Mouse (Mus musculus) CH12.LX (cell line): Measurements from ENCODE around the gene Lsm2. TPM values are rescaled to one million over a fixed set of nuclear protein-coding genes. Genes with fewer than 3 reads are reported as not detected.
A peak's percentile ranks its signal among the peaks of the same experiment; 100 is the strongest.

ENCODE experiments used
- DNase-seq: peaks from one replicate; pipeline ENCODE4 v3.0.0-alpha.2; 2013; ENCODE audit errors: extremely low read depth
- H3K27ac ChIP-seq: 2 replicates; pipeline ENCODE4 v1.5.1; 2012; ENCODE audit warnings: low read depth, mild to moderate bottlenecking, control low read depth, moderate library complexity; ENCODE audit not compliant: insufficient read depth
- H3K27me3 ChIP-seq: replicated peaks from 2 replicates; pipeline ENCODE3; 2012; ENCODE audit warnings: inconsistent platforms
- H3K36me3 ChIP-seq, 2 experiments: replicated peaks in 1 of 2; 2 replicates each; pipeline versions ENCODE3 to v1.6.1; 2012; ENCODE audit warnings: inconsistent platforms in 1 of 2, low read length in 1 of 2, mild to moderate bottlenecking in 1 of 2, mixed read lengths in 1 of 2, moderate library complexity in 1 of 2; ENCODE audit not compliant: control insufficient read depth in 1 of 2, insufficient read depth in 1 of 2
- H3K4me1 ChIP-seq, 2 experiments: 2 replicates each; pipeline ENCODE4 v1.6.1; 2012; ENCODE audit warnings: inconsistent platforms in 1 of 2, moderate library complexity in 1 of 2; ENCODE audit not compliant: insufficient read depth in 2 of 2, control insufficient read depth in 1 of 2
- H3K4me2 ChIP-seq: 2 replicates; pipeline ENCODE4 v1.6.1; 2012; ENCODE audit warnings: low read depth, mild to moderate bottlenecking, control low read depth; ENCODE audit not compliant: poor library complexity, insufficient read depth, severe bottlenecking
- H3K4me3 ChIP-seq, 3 experiments: fragments of 150-350 bp in 1 of 3; sonication (generic) in 1 of 3; replicated peaks in 1 of 3; 2 replicates each; pipeline versions ENCODE3 to v1.5.1; 2011 to 2012; ENCODE audit warnings: low read depth in 2 of 3, low read length in 2 of 3, mild to moderate bottlenecking in 2 of 3, moderate library complexity in 2 of 3, control low read depth in 1 of 3, improper control_type of control experiment in 1 of 3, inconsistent platforms in 1 of 3, mixed read lengths in 1 of 3; ENCODE audit not compliant: poor library complexity in 1 of 3
- H3K79me2 ChIP-seq: replicated peaks from 2 replicates; pipeline ENCODE4 v1.6.1; 2012; ENCODE audit warnings: mild to moderate bottlenecking, moderate library complexity; ENCODE audit not compliant: control insufficient read depth, poor library complexity, insufficient read depth, severe bottlenecking; ENCODE audit errors: extremely low read depth
- H3K9ac ChIP-seq: 2 replicates; pipeline ENCODE4 v1.6.1; 2012; ENCODE audit warnings: low read depth, mild to moderate bottlenecking, control low read depth, moderate library complexity; ENCODE audit not compliant: insufficient read depth
- H3K9me3 ChIP-seq: replicated peaks from 2 replicates; pipeline ENCODE3; 2012; ENCODE audit warnings: low read length, inconsistent platforms, mixed read lengths
- CTCF ChIP-seq, 2 experiments: IDR thresholded peaks in 1 of 2; conservative IDR thresholded peaks in 1 of 2; 2 replicates each; pipeline ENCODE4 v1.5.1; 2011 to 2012; ENCODE audit warnings: low read depth in 2 of 2, low read length in 2 of 2, improper control_type of control experiment in 1 of 2, inconsistent platforms in 1 of 2, mild to moderate bottlenecking in 1 of 2, moderate library complexity in 1 of 2
- ETS1 ChIP-seq: conservative IDR thresholded peaks from 2 replicates; pipeline ENCODE4 v1.6.1; 2012; ENCODE audit warnings: low read depth, mild to moderate bottlenecking, inconsistent platforms, low read length, improper control_type of control experiment, moderate library complexity
- GABPA ChIP-seq: IDR thresholded peaks from 2 replicates; pipeline ENCODE4 v1.6.1; 2012; ENCODE audit warnings: low read depth, low read length, improper control_type of control experiment, inconsistent platforms; ENCODE audit not compliant: insufficient replicate concordance
- IRF4 ChIP-seq: IDR thresholded peaks from 2 replicates; pipeline ENCODE4 v1.6.1; 2014; ENCODE audit warnings: low read depth, mild to moderate bottlenecking, inconsistent platforms, low read length, improper control_type of control experiment
- JUN ChIP-seq: IDR thresholded peaks from 2 replicates; pipeline ENCODE4 v1.6.1; 2011; ENCODE audit warnings: low read depth, mild to moderate bottlenecking, low read length, improper control_type of control experiment, moderate library complexity; ENCODE audit not compliant: insufficient read depth
- MEF2A ChIP-seq: IDR thresholded peaks from 2 replicates; pipeline ENCODE4 v1.6.1; 2014; ENCODE audit warnings: low read depth, mild to moderate bottlenecking, inconsistent platforms, low read length, improper control_type of control experiment, borderline replicate concordance
- MXI1 ChIP-seq: IDR thresholded peaks from 2 replicates; pipeline ENCODE4 v1.6.1; 2011; ENCODE audit warnings: mild to moderate bottlenecking, low read depth, low read length, improper control_type of control experiment
- MYC ChIP-seq: IDR thresholded peaks from 2 replicates; pipeline ENCODE4 v1.6.1; 2011; ENCODE audit warnings: low read depth, mild to moderate bottlenecking, improper control_type of control experiment, low read length
- POLR2A ChIP-seq: IDR thresholded peaks from 2 replicates; pipeline ENCODE4 v1.6.1; 2011; ENCODE audit warnings: low read depth, mild to moderate bottlenecking, improper control_type of control experiment, low read length
- POLR2AphosphoS2 ChIP-seq: IDR thresholded peaks from 2 replicates; pipeline ENCODE4 v1.6.1; 2011; ENCODE audit warnings: low read depth, low read length, improper control_type of control experiment
- RAD21 ChIP-seq: IDR thresholded peaks from 2 replicates; pipeline ENCODE4 v1.6.1; 2011; ENCODE audit warnings: low read depth, mild to moderate bottlenecking, low read length, improper control_type of control experiment, moderate library complexity
- RCOR1 ChIP-seq: conservative IDR thresholded peaks from 2 replicates; pipeline ENCODE4 v1.6.1; 2012; ENCODE audit warnings: low read depth, mild to moderate bottlenecking, inconsistent platforms, low read length, improper control_type of control experiment
- SIN3A ChIP-seq: IDR thresholded peaks from 2 replicates; pipeline ENCODE4 v1.6.1; 2012; ENCODE audit warnings: low read length, improper control_type of control experiment, inconsistent platforms
- SMC3 ChIP-seq: IDR thresholded peaks from 2 replicates; pipeline ENCODE4 v1.6.1; 2011; ENCODE audit warnings: low read depth, low read length, improper control_type of control experiment
- dilution Hi-C: fragments of 300-500 bp; cut with MboI; formaldehyde crosslinking; loops from 2 replicates; pipeline ENCODE4 v1.14.3; 2020; ENCODE audit warnings: low sequenced_read_pairs; ENCODE audit not compliant: extremely low pct_unique_long_range_greater_than_20kb, extremely low pct_ligation_motif_present
- in situ Hi-C: fragments of 300-500 bp; cut with MboI; formaldehyde crosslinking; loops from 3 replicates; pipeline ENCODE4 v1.14.3; 2019; ENCODE audit warnings: low sequenced_read_pairs, low pct_ligation_motif_present, low pct_unique_long_range_greater_than_20kb, mixed read lengths
- polyA plus RNA-seq: library from polyadenylated mRNA; unstranded; fragments of >175 nt; gene quantifications from 2 replicates; pipeline ENCODE4 v1.2.1, GENCODE M21; 2012; ENCODE audit warnings: low read depth; ENCODE audit not compliant: insufficient read length
- total RNA-seq, 2 experiments: library from RNA; depleted of rRNA; stranded (reverse); fragments of 300-350 nt in 1 of 2; fragments of >200 nt in 1 of 2; gene quantifications; 2 replicates each; pipeline ENCODE4 v1.2.3; 2012 to 2014

Gene Lsm2
- total and polyA plus RNA-seq, 3 experiments: 104 to 345 (median 135) TPM

DNA sequence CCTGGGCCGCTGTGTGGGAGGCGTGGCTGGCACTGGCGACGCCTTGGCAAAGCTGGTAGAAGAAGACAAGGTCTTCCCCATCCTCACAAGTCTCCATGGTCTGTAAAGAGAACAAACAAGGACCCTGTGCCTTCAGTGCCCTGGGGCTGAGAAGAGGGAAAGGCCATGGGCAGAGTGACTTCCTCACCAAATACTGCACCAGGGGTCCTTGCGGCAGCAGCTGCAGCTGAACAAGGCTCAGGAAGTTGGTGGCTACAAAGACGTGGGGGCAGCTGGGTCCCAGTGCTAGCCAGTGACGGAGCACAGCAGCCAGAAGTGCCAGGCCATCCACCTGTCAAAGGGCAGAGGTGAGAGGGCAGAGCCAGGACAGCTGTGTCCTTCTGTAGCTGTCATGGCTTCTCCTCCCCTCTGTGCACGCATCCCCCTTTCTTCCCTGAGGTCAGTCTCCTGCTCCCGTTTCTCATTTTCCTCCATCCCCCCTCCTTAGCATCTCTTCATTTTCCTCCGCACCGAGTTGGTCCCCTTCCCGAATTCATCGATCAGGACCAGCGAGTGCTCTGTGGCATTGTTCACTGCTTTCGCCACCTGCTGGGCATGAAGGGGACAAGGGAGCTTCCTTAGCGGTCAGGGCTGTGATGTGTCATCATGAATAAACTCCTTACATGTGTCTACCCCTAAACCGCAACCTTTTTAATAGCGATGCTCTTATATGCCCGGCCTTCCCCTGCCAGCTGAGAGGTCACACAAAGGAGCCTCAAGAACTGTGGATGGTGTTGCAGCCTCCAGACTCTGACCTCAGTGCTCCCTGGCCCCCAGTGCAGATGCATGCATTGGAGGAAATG, 48.2 kb downstream of the Lsm2 start:
- Histone ChIP-seq H3K79me2 (no peaks in the 10 kb centered on the region; the same call in none of the 2 replicates), H3K4me2 (no peak overlapping the region), H3K9me3 (no peaks in the 10 kb centered on the region), H3K9ac (no peak overlapping the region), H3K4me1 (peaks cover 16 to 63% of the 10 kb centered on the region in 2 experiments), H3K27ac (no peak overlapping the region), H3K4me3 (no peak overlapping the region), H3K36me3 (peaks cover 4 to 39% of the 10 kb centered on the region in 2 experiments), H3K27me3 (no peaks in the 10 kb centered on the region)
- no peak for DNase-seq
- in situ Hi-C loops: loop anchor here (10.0 kb wide), 1 partner anchor 85 kb away; the partner anchor contains the start of gene Ly6g5b
- TF ChIP-seq CTCF (conservative IDR thresholded peaks at IDR 0.05 in 1 of 2, IDR thresholded peaks at IDR 0.05 in 1 of 2; ENCODE audit: low read depth in 2 of 2, low read length in 2 of 2) (peak in 1 of 2 experiments; percentile 52; a peak in 2 of 4 replicates), GABPA (no peak), SMC3 (peak; percentile 32; the same call in 1 of the 2 replicates)
- dilution Hi-C loops: no loop called here

DNA sequence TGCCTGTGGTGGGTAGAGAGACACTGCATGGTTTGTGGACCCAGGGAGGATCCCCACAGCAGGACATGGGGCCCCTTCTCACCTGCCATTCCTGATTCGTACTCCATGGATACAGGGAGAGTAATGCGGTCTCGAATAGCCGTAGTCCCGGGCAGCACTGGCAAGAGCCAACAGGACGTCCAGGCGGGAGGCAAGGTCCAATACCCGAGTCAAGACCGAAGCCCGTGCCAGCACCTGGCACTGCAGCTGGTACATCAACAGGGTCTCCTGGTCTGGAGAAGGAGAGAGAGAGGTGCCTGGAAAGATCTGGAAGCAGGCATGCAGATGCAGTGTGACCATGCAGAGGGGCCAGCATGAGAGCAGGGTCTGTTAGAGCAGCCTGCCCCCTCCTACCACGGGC, 49.6 kb downstream of the Lsm2 start:
- H3K27me3 ChIP-seq: no peaks in the 10 kb centered on the region
- no peaks in the 10 kb centered on the region; the same call in 1 of the 2 replicates for H3K79me2 ChIP-seq
- no peak overlapping the region for H3K27ac ChIP-seq
- H3K9ac ChIP-seq: no peak overlapping the region
- H3K36me3 ChIP-seq: peaks cover 0 to 28% of the 10 kb centered on the region in 2 experiments
- no peak for TF ChIP-seq CTCF (conservative IDR thresholded peaks at IDR 0.05 in 1 of 2, IDR thresholded peaks at IDR 0.05 in 1 of 2; ENCODE audit: low read depth in 2 of 2, low read length in 2 of 2)
- no peak for TF ChIP-seq SIN3A
- TF ChIP-seq MYC: no peak
- no peak for TF ChIP-seq RAD21
- no peak for TF ChIP-seq RCOR1
- TF ChIP-seq IRF4: no peak
- no peak for TF ChIP-seq MXI1
- TF ChIP-seq POLR2AphosphoS2: no peak
- TF ChIP-seq JUN: no peak
- no peak for TF ChIP-seq ETS1
- TF ChIP-seq POLR2A: no peak
- no peak for TF ChIP-seq MEF2A
- in situ Hi-C loops (no loop called here), dilution Hi-C loops (no loop called here)
- H3K4me1 ChIP-seq: peaks cover 11 to 51% of the 10 kb centered on the region in 2 experiments
- no peak overlapping the region for H3K4me3 ChIP-seq
- no peaks in the 10 kb centered on the region for H3K9me3 ChIP-seq
- H3K4me2 ChIP-seq: no peak overlapping the region
- no peak for DNase-seq
